Mouse (Mus musculus): ENCODE results near the gene Grb2.

Gene Grb2

DNA sequence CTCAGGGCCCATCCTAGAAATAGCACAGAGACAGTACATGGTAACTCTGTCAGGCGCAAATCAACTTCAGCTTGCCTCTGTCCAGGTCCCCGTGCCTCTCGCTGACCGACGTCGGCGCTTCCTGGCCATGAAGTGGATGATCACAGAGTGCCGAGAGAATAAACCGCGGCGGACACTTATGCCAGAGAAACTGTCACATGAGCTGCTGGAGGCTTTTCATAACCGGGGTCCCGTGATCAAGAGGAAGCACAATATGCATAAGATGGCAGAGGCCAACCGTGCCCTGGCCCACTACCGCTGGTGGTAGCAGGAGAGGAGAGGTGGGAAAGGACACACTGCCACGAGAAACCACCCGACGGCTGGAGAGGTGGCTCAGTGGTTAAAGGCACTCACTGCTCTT, 101.7 kb downstream of the Grb2 start:
- no peak for DNase-seq (ENCODE audit: low read depth, low spot score)

DNA sequence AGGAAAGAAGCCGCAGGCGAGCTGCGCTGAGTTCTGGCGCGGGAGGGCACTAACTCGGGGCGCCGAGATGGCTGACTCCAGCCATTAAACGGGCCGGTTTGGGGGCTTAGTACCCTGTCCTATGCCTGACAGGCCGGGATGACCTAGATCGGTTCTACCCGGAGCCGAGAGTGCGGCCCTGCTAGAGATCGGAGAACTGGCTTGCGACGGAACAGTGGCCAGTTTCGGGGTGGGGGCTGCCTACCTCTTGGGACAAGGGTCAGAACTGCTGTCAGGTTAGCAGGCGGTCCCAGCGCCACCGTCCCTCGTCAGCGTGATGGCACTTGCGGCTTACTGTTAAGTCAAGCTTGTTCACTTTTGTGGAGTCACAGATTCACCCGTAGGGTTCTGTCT, 104.1 kb downstream of the Grb2 start:
- no peak for DNase-seq (ENCODE audit: low read depth, low spot score)

- peak; percentile 74 for DNase-seq (ENCODE audit: low read depth, low spot score)
Measured at GRCm38 (mm10) chr11:115603476-115604303, 104.7 kb downstream of the Grb2 start, which contains the start of the genes Mrps7 and Gga3. Gene Mrps7 (plus strand): TSS chr11:115603925. Gene Gga3 (minus strand): TSS chr11:115604051.

DNA sequence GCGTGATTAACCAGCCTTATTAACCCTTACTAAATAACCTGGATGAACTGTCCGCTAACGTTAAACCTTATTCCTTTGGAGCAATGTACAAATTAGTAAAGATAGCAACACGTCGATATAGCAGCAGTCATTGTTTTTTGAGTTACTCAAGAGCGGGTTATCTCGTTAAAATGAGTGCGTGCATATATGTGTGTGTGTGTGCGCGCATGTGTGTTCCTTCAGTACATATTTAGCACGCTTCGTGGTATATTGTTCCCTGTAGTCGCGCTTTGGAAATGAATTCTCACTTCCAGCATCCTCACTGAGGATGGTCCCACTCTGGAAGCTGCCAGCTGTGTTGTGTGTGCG, 105.3 kb downstream of the Grb2 start:
- no peak for DNase-seq (ENCODE audit: low read depth, low spot score)

GRCm38 (mm10) chr11:115601174-115601573, 107.2 kb downstream of the Grb2 start:
- no peak for DNase-seq (ENCODE audit: low read depth, low spot score)

DNA sequence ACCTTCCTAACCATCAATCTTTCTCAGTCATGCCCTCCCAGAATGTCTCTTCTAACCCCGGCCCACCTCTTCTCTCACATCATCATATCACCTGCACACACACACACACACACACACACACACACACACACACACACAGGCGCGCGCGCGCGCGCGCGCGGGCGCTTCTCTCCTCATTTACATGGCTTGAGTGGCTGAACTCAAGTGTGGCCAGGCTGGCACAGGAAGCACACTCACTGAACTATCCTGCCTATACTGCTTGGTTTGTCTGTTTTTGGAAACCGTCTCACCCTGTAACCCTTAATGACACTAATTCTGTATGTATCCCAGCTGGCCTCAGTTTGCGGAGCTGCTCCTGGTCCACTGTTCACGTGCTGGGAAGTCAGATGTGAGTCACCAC, 107.7 kb downstream of the Grb2 start:
- no peak for DNase-seq (ENCODE audit: low read depth, low spot score)

DNA sequence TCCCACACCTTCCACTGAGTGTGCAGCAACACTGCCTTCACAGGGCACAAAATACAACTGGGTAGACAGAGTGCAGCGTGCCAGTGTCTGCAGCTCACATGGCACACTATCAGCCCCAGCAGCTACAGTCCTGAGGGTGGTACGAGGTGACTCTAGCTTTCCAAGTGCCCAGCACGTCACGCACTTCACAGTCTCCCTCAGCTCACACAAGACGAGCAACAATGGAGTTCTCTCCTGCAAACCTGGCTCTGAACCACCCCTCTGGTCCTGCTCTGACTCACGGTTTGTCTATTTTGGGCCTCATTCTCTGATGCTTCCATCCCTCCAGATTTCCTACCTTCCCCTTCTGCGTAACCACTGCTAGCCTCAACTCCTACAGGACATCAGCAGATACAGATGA, 108.7 kb downstream of the Grb2 start:
- DNase-seq (ENCODE audit: low read depth, low spot score): no peak

DNA sequence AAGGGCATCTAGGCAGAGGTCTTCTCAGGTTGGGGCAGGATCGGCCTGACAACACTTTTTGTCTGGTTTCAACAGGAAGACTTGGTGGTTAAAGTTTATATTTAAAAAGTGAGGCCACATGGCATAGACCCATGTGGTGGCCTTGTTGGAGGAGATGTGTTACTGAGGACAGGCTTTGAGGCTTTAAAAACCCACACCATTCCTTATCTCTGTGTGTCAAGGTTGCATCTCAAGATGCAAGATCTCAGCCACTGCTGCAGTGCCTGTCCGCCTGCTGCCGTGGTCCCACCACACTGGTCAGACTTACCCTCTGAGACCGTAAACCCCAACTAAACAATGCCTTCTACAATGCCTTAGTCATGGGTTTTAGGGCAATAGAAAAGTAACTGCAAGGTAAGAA, 110.1 kb downstream of the Grb2 start:
- DNase-seq (ENCODE audit: low read depth, low spot score): no peak

DNA sequence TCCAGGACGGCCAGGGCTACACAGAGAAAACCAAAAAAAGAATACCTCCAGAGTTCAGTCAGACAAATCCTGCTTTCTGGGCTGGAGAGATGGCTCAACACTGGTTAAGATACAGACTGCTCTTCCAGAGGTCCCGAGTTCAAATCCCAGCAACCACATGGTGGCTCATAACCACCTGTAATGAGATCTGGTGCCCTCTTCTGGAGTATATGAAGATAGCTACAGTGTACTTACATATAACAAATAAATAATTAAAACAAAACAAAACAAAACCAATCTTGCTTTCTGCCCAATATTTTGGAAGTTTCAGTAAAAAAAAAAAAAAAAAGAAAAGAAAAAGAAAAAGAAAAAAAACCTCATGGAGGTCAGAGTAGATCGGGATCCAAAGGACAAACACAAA, 113.2 kb downstream of the Grb2 start:
- no peak for DNase-seq (ENCODE audit: low read depth, low spot score)

Measured in brain, embryonic 18.5 days (tissue).